Mouse (Mus musculus) cerebellum, adult 9-10 months (tissue): ENCODE data around the gene Itgad.
A peak's percentile ranks its signal among the peaks of the same experiment; 100 is the strongest.
"Not testable (repeated sequence)": the region's sequence is repeated elsewhere in the genome, so short reads cannot be mapped to it uniquely, and the experiment has no call there.

Source experiments
- DNase-seq: peaks from one replicate; pipeline ENCODE4 v3.0.0; 2022

Gene Itgad

DNA sequence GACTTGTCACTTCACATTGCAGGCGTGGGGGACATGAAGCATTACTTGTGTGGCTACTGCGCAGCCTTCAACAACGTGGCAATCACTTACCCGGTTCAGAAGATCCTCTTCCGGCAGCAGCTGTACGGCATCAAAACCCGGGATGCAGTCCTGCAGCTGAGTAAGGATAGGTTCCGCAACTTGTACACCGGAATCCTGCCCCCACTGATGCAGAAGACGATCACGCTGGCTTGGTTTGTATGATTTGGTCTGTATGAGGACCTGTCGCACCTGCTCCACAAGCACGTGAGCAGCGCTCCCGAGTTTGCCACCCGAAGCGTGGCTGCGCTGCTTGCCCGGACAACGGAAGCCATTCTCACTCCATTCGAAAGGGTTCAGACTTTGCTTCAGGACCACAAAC is at the start of gene Itgad:
Gene Itgad, plus strand, starts transcription at position 301 of the 400 bp plus-strand sequence.
- DNase-seq = no peak

DNA sequence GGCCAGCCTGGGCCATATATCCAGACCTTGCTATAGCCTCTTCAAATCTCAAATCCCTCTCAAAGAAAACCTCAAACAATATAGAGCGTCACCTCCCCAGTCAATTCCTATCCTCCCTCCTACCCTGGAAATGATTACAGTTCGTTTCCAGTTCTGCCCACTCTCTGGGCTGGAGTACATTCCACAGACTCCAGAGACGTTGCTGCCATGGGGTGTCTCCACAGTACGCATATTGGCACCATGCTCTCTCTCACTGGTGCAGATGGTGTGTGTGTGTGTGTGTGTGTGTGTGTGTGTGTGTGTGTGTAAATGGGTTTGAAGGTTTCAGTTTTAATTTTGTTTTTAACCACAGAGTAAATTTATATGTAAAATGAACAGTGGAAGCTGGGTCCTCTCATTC is 48.9 kb upstream of the Itgad start:
- DNase-seq = no peak

DNA sequence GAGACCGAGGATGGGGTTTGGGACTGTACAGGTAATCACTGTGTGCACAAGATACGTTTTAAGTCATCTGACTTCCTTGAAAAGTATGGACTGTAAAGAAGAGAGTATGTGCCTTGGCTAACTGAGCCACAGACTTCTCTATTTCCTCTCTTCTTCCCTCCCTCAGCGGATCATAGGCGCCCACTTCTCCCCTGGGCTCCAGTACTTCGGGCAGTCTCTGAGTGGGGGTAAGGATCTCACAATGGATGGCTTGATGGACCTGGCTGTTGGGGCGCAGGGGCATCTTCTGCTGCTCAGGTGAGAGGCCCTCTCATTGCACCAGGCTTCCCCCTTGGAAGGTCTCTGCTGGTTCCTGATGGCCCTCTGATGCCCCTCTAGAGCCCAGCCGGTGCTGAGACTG is 46.7 kb upstream of the Itgad start:
- DNase-seq = no peak

DNA sequence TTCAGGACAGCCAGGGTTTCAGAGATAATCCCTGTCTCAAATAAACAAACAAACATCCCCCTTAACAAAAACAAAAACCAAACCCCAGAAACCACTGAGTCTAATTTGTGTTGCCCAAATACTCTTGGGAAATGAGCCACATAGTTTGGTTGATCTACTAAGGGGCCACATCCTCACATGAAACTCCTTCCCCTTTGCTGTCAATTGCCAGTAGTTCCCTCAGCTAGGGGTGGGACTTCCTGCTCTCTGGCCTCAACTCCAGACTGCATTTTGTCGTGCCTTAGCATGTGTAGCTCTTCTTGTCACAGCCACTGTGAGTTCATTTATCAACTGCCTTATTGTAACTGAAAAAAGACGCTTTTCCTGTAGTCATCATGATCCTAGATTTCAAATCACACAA is 43.9 kb upstream of the Itgad start:
- DNase-seq = no peak

DNA sequence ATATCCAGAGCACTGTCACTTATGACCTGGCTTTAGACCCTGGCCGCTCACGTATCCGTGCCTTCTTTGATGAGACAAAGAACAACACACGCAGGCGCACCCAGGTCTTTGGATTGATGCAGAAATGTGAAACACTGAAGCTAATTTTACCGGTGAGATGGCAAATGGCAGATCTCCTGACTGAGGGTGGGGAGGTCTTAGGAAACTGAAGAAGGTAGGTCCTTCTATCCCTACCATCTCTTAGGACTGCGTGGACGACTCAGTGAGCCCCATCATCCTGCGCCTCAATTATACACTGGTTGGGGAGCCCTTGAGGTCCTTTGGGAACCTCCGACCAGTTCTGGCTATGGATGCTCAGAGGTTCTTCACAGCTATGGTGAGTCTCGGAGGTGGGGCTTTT is 42.0 kb upstream of the Itgad start:
- no peak for DNase-seq

DNA sequence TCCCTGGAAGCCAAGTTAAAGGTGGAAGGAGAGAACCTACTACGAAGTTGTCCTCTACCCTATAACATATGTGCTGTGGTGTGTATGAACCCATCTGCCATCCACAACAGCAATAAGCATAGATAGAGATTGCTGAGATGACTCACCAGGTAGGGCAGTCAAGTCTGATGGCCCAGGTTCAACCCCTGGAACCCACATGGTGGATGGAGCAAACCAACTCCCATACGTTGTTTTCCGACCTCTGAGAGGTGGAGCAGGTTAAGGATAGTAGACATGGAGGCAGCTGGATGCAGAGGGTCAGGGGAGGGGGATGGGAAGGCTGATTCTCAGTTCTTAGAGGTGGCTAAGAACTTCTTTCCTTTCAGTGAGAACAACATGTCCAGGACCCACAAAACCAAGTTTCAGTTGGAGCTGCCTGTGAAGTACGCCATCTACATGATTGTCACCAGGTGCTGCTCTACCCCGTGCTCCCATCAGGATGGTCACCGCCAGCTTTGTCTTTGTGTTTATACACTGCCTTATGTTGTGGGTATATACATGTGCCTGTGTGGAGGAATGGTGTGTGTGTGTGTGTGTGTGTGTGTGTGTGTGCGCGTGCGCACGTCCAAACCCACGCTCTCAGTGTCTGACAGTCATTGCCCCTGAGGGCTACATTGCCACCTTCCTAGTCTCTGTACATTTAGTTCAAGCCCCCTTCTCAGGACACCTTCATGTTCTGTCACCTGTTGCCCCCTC is 39.6 kb upstream of the Itgad start:
- no peak for DNase-seq

DNA sequence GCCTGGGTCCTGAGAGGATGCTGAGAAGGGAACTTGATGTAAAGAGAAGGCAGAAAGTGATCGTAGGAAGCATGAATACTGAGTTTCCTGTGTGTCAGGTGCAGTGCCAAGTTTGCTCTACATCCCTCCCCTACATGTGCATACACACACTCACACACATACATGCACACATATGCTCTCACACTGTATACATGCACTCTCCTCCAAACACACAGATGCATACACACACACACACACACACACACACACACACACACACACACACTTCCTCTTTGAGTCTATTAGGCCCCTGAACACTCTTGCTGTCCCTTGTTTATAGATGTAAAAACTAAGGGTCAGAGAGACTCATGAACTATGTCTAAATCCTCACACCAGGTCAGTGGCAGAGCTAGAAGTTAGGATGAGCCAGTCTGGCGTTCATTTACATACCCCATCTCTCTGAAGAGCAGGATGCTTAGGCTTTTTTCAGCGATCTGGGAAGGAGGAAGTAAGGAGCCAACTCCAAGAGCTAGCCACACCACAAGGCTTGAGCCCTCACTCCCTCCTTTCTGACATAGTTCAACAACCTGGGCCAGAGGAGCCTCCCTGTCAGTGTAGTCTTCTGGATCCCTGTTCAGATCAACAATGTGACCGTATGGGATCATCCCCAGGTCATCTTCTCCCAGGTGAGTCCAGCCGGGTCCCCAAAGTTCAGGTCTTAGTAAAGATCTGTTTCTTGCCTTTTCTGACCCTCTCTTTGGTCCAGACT is 38.8 kb upstream of the Itgad start:
- DNase-seq = no peak

DNA sequence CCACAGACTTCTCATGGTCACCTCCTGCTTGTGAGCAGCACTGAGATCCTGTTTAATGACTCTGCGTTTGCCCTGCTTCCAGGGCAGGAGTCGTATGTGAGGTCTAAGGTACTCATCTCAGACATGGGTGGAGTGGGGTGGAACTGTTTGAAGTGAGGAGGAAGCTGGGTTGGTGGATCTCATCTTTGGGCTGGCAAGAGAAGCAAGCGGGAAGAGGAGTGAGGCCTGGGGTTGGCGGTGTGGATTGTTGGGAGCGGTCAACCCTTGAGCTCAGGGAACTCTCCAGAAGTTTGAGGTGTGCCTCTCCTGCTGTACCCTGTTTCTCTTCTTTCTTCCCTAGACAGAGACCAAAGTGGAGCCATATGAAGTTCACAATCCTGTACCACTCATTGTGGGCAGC is 37.8 kb upstream of the Itgad start:
- DNase-seq = no peak

DNA sequence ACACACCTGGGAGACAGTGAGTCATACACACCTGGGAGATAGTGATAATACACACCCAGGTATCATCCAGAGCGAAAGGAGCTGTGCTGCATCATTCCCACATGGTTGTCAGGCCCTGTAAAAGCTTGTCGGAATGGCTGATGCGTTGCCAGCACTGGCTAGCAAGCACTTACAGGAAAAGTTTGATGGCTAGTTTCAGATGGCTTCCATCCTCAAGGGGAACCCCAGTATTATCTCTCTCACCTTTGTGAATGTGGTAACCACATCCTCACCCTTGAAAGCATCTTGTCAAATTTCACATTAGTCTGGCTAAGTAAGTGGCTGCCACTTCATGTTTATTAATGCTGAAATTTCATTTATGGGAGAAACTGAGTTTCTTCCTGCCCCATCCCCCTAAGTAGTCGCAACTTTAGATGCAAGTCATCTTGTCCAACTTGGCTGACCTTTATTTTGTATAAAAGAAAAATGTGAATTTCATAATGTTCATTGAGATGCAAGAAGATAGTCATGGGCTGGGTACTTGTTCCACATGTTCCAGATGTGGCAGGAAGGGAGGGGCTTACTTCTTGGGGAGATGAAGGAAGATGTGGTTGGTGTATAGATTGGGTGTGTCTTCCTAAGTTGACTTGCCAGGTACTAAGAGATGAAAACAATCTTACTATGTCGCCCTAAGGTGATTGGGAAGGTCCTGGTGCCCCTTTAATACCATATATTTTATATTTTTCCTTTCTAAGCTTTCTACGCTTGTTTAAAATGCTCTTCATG is 34.3 kb upstream of the Itgad start:
- DNase-seq = no peak

DNA sequence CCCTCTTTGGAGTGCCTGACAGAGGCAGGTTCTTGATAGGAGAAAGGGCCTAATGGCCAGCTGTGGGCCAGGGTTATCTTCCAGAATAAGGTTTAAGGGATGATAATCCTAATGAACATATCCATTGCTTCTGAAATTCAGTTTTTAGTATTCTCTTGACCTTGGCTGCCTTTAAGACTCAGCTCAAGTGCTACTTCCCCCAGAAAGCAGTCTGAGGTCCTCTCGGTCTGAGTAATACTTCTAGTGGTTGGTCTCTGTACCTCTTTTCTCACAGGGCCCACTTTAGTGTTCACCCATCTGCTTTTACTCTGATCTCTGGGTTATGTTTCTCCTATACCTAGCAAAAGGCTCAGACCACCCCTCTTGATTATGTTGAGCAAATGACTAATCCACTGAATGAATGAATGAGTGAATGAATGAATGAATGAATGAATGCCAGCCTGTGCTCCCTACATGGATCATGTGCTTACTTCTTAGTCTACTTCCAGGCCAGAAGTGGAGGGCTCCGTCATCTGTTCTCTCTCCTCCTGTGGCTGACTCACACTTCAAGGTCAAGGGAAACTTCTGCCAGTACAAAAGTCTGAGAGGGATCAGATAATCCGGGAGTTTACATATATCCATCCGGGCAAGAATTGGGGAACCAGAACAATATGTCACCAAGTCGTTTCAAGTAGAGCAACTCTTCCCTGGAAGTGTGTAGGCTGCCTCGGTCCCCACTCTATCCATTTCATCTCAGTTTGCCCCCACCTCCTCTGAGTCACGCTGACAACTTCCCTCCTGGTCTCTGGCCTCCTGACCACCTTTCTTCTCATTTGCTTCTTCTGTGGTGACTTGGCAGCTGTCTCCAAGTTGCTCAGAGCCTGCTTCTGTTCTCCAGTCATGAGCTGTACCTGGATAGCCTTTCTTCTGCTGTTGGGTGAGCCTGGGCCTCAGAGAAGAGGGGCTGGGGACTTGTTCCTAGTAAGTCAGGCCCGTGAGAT is 25.1 kb upstream of the Itgad start, which contains the start of gene Itgax:
Gene Itgax, plus strand, starts transcription at position 807 of the 980 bp plus-strand sequence.
- DNase-seq = no peak

DNA sequence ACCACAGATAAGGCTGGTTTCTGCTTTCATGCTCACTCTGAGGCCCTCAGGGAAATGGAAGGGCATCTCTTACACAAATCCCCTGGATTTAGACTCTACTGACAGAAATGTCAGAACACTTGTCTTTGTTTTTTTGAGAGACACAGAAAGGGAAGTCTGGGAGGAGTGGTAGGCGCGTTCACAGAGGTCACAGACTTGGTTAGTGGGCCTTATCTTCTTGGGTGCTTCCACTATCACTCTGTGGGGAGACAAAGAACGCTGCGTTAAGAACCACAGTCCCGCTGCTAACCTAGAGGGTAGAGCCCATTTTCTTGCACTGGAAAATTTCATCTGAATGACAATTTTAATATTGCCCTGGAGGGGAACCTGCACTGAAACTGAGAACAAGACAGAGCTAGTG is 22.0 kb upstream of the Itgad start:
- DNase-seq = no peak

DNA sequence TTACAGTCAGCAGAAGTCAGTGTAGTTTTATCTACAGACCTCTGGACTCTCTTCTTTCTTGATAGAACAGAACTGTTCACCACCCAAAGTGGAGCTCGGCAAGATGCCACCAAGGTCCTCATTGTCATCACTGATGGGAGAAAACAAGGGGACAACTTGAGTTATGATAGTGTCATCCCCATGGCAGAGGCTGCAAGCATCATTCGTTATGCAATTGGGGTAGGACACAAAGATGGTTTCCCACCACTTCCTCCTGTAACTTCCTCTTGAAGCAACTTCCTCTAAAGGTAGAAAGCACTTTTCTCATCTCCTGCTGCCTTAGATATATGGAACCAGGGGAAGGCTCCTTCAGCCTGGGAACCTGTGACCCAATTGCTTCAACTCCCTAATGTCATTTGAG is 20.6 kb upstream of the Itgad start:
- no peak for DNase-seq

DNA sequence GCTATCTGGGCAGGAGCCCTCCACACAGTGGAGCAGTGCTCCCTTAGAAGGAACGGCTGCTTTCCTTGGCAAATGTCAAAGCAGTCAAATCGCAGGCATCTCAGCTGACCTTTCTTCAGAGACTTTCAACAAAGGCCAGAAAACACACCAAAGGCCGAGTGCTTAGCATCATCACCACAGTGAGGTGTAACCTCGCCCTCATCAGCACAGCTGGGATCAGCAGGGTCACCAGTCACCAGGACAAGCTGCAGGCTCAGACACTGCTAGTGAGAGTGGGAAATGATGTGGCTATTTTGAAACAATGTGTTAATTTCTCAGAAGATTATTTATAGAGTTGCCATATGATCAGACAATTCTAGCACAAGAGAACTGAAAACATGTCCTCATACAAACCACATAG is 17.2 kb upstream of the Itgad start:
- no peak for DNase-seq

DNA sequence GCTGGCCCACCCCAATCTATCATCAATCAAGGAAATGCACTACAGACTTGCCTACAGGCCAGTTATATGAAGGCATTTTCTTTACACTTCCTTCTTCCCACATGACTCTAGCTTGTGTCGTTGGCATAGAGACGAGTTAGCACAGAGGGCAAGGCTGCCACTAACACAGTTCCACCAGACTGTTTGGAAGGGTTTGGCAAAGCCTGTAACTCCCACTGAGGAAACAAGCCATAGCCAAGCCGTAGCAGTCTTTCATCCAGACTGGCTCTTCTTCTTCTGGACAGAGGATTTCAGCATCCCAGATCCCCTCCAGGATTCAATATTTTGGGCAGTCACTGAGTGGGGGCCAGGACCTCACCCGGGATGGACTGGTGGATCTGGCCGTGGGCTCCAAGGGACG is 14.6 kb upstream of the Itgad start:
- DNase-seq = peak; percentile 27

DNA sequence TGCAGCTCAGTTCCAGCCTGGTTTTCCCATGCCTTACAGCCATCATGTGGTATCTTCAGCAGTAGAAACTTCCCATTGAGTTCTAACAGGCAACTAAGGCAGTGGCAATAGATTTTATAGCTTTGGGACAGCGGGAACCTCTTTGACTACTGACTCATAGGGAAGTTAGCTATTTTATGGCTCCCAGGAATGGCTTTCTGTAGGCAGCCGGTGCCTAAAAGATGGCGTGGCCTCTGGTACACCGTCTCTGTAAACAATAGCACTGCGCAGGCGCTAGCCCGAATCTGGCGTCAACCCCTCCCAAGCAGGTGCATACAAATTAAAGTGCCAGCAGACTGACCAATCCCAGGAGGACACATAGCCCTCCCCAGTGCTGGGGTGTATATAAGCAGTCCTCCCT is 3.2 kb upstream of the Itgad start:
- no peak for DNase-seq

DNA sequence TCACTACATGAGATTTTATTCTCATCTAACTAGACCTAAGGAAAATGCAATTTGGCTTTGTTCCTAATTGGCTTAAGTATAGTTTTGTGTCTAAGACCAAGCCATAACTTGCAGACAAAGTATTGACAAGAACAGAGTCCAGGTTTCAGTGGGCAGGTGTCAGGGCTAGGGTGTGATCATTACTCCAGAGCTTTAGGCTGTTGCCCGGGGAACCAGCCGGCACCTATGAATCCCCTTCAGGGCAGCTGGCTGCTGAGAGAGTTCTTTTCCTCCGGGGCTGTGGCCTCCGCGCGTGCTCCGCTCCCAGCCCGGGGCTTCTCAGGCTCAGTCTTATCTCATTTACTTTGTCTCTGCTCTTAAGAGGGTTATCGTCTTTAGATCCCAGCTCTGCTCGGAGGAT is 748 bp downstream of the Itgad start:
- DNase-seq = no peak

DNA sequence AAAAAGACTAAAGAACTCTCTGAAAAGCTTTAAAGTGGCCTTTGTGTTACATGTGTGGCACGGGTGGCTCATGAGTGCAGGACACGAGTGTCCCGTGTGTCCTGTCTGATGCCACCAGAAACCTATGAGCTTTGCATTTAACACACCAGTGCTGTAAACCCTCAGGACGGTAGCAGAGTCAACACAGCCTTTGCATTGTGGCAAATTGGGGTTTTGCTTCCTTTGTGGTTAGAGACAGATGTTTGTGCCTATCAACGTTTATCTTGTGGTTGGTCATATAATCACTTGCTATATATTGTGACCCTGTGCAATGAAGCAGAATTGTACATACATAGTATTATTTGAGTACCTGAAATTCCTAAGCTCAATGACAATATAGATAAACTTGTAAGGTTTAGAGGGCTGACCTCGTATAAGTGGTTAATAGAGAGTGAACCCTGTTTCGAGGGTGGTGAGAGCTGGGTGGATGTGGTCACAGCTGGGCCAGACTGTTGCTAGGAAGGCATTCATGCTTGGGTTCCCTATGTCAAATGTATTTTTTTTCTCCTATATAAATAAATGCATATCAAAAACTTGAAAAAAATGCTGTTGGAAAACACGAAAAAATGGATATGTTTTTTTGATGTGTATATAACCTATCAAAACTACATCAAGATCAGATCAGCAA is 4.6 kb downstream of the Itgad start:
- not testable (repeated sequence) for DNase-seq

DNA sequence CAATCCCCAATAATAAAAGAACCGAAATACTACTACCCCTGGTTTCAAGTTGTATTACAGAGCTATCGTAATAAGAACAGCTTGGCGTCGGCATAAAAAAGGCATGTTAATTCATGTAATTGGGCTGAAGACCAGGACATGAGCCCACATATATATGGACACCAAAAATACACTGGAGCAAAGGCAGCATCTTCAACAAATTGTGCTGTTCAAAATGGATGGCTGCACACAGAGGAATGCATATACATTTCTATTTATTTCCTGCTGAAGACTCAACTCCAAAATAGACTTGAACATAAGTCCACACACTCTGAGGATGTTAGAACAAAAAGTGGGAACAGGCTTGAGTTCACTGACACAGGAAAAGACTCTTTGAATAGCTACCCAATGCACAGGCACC is 9.8 kb downstream of the Itgad start:
- DNase-seq = no peak

DNA sequence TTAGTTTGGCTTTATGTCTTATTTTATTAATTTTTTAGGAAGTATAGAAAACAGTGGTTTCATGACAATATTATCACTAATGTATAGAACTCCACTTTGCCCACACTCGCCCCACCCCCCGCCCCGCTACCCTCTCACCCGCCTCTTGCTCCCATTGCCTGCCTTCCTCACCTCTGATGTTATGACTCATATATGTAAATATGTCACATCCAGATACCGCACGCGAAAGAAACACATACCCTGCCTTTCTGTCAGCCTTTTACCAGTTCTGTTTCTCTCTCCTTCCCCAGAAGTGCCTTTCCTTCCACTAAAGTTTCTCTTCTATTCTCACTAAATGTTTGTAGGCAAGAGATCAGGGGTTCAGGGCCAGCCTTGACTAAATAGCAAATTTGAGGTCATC is 12.2 kb downstream of the Itgad start:
- no peak for DNase-seq

DNA sequence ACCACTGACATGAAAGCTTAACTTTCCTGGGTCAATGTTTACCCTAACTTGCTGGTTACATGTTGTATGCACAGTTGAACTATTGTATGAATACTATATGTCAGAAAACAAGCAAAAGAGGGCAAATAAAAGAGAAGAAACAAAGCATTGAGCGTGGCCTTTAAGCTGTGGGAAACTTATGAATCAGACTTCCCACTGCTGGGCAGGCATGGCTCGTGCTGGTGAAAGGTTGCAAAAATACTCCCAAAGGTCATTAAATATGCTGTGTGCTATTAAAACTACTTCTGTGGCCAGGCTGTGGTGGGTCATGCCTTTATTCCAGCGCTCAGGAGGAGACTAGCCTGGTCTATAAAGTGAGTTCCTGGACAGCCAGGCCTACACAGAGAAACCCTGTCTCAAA is 15.8 kb downstream of the Itgad start:
- DNase-seq = no peak

DNA sequence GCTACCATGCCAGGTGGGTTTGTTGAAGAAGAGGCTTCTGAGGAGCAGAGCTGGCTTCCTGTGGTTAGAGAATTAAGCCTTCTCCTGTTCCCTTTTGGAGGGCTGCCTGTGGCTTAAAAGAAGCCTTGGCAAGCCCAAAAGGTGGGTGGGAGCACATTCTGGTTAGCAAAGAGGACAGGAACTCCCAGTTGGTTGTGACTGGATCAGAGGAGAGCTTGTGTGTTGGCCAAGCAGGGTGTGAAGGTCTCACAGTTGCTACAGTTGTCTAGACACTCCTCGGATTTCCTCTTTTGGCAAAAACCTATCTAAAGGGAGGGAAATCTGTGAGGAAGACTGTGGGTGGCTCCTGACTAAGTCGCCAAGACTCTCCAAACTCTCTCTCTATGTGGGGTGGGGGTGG is 24.2 kb downstream of the Itgad start:
- no peak for DNase-seq

DNA sequence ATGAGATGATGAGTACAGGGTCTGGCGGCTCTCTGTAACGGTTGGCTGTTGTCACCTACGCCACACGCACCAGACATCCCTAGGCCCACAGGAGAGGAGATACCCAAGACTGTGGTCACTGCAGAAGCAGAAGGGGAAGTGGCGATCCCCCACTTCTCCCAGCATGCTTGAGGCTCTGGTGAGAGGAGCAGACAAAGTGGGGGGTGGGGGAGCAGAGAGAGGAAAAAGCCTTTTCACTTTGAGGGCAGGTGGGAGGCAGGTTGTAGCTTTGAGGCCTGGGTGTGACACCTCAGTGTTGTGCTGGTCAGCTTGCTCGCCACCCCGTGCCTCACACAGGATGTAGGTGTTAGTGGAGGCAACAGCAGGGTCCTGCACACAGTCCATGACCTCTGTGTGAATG is 25.9 kb downstream of the Itgad start:
- DNase-seq = no peak
